Mouse (Mus musculus) ES-E14 (cell line): ENCODE measurements around the gene Ikzf3. TPM values are rescaled to one million over a fixed set of nuclear protein-coding genes. Genes with fewer than 3 reads are reported as not detected.

Source experiments
- DNase-seq: peaks from one replicate; pipeline ENCODE4 v3.0.0-alpha.2; 2013; ENCODE audit warnings: low read depth, low spot score
- H3K27ac ChIP-seq: 2 replicates; pipeline ENCODE4 v1.5.1; 2012; ENCODE audit warnings: low read depth, mild to moderate bottlenecking, low read length, moderate library complexity, mixed read lengths; ENCODE audit not compliant: poor library complexity, insufficient read depth, severe bottlenecking
- H3K36me3 ChIP-seq: 2 replicates; pipeline ENCODE4 v1.6.1; 2012; ENCODE audit warnings: mild to moderate bottlenecking, low read length, moderate library complexity, mixed read lengths; ENCODE audit not compliant: control insufficient read depth, poor library complexity, insufficient read depth, severe bottlenecking
- H3K4me1 ChIP-seq, 2 experiments: fragments of 150-350 bp in 1 of 2; sonication (generic) in 1 of 2; 2 replicates each; pipeline ENCODE4 v1.6.1; 2012; ENCODE audit warnings: low read length in 2 of 2, mild to moderate bottlenecking in 1 of 2, mixed read lengths in 1 of 2; ENCODE audit not compliant: control insufficient read depth in 2 of 2, insufficient read depth in 2 of 2, poor library complexity in 1 of 2
- H3K4me3 ChIP-seq, 2 experiments: fragments of 150-350 bp in 1 of 2; sonication (generic) in 1 of 2; 2 replicates each; pipeline ENCODE4 v1.5.1; 2012; ENCODE audit warnings: low read length in 2 of 2, low read depth in 1 of 2, mild to moderate bottlenecking in 1 of 2, mixed read lengths in 1 of 2; ENCODE audit not compliant: insufficient read depth in 1 of 2, poor library complexity in 1 of 2, severe bottlenecking in 1 of 2
- H3K9ac ChIP-seq: 2 replicates; pipeline ENCODE4 v1.6.1; 2012; ENCODE audit warnings: low read depth, mild to moderate bottlenecking, low read length, mixed read lengths; ENCODE audit not compliant: poor library complexity, insufficient read depth, severe bottlenecking
- H3K9me3 ChIP-seq: fragments of 150-350 bp; sonication (generic); 2 replicates; pipeline ENCODE4 v1.6.1; 2012; ENCODE audit warnings: low read depth, mild to moderate bottlenecking, low read length; ENCODE audit not compliant: control insufficient read depth, insufficient read depth
- CHD2 ChIP-seq: IDR thresholded peaks from 2 replicates; pipeline ENCODE4 v1.6.1; 2014; ENCODE audit warnings: mild to moderate bottlenecking, low read depth, low read length, inconsistent platforms
- HCFC1 ChIP-seq: IDR thresholded peaks from 2 replicates; pipeline ENCODE4 v1.6.1; 2012; ENCODE audit warnings: low read length, inconsistent platforms, borderline replicate concordance; ENCODE audit not compliant: insufficient read depth
- MAFK ChIP-seq: IDR thresholded peaks from 2 replicates; pipeline ENCODE4 v1.6.1; 2014; ENCODE audit warnings: mild to moderate bottlenecking, low read depth, low read length, inconsistent platforms; ENCODE audit not compliant: insufficient read depth
- ZC3H11A ChIP-seq: IDR thresholded peaks from 2 replicates; pipeline ENCODE4 v1.6.1; 2012; ENCODE audit warnings: low read depth, mild to moderate bottlenecking, inconsistent platforms, low read length, borderline replicate concordance
- ZNF384 ChIP-seq: IDR thresholded peaks from 2 replicates; pipeline ENCODE4 v1.6.1; 2012; ENCODE audit warnings: low read depth, low read length, inconsistent platforms
- in situ Hi-C, 2 experiments: fragments of 600-800 bp; cut with MboI; formaldehyde crosslinking; loops; one replicate each; pipeline ENCODE4 v1.15.1; 2025; ENCODE audit warnings: low sequenced_read_pairs in 2 of 2, inconsistent platforms in 1 of 2; ENCODE audit not compliant: unreplicated experiment in 2 of 2
- total RNA-seq: library from RNA; depleted of rRNA; stranded (reverse); fragments of 300-350 nt; gene quantifications from 2 replicates; pipeline ENCODE4 v1.2.3, GENCODE M21; 2012

Gene Ikzf3
- total RNA-seq, 1 experiment: 0.58 TPM

GRCm38 (mm10) chr11:98476434-98476807, 69.4 kb downstream of the Ikzf3 start:
- no peaks in the 10 kb centered on the region for H3K36me3 ChIP-seq
- DNase-seq: no peak
- in situ Hi-C loops: no loop called here

GRCm38 (mm10) chr11:98475630-98476433, 70.0 kb downstream of the Ikzf3 start:
- Histone ChIP-seq H3K9me3 (no peaks in the 10 kb centered on the region), H3K27ac (no peak overlapping the region), H3K4me3 (no peak overlapping the region), H3K36me3 (no peaks in the 10 kb centered on the region), H3K9ac (no peak overlapping the region), H3K4me1 (peaks cover 0 to 5% of the 10 kb centered on the region in 2 experiments; a peak in 1 of 4 replicates)
- in situ Hi-C loops: no loop called here
- no peak for DNase-seq
- TF ChIP-seq ZC3H11A: no peak
- no peak for TF ChIP-seq CHD2
- no peak for TF ChIP-seq ZNF384
- no peak for TF ChIP-seq HCFC1
- no peak for TF ChIP-seq MAFK

More at GRCm38 (mm10) chr11:98476434-98476807, 69.4 kb downstream of the Ikzf3 start:
- no peaks in the 10 kb centered on the region for H3K9me3 ChIP-seq
- peaks cover 0 to 5% of the 10 kb centered on the region in 2 experiments; a peak in 1 of 4 replicates for H3K4me1 ChIP-seq
- H3K4me3 ChIP-seq: no peak overlapping the region
- no peak overlapping the region for H3K27ac ChIP-seq
- no peak for TF ChIP-seq CHD2
- no peak for TF ChIP-seq ZNF384
- no peak for TF ChIP-seq HCFC1
- no peak for TF ChIP-seq ZC3H11A
- no peak overlapping the region for H3K9ac ChIP-seq

GRCm38 (mm10) chr11:98474967-98475366, 70.9 kb downstream of the Ikzf3 start:
- no peaks in the 10 kb centered on the region for H3K9me3 ChIP-seq
- H3K36me3 ChIP-seq: no peaks in the 10 kb centered on the region
- in situ Hi-C loops: no loop called here
- peaks cover 4 to 8% of the 10 kb centered on the region in 2 experiments; a peak in 1 of 4 replicates for H3K4me1 ChIP-seq
- DNase-seq: no peak
- no peak overlapping the region for H3K4me3 ChIP-seq
- TF ChIP-seq ZC3H11A: no peak; the same call in 1 of the 2 replicates
- TF ChIP-seq HCFC1: no peak
- TF ChIP-seq MAFK: no peak
- TF ChIP-seq ZNF384: no peak
- no peak for TF ChIP-seq CHD2
- no peak overlapping the region for H3K27ac ChIP-seq
- no peak overlapping the region for H3K9ac ChIP-seq

- Histone ChIP-seq H3K9ac (no peak overlapping the region), H3K4me3 (no peak overlapping the region), H3K36me3 (no peaks in the 10 kb centered on the region), H3K4me1 (peaks cover 4 to 13% of the 10 kb centered on the region in 2 experiments; a peak in 1 of 4 replicates), H3K9me3 (no peaks in the 10 kb centered on the region), H3K27ac (no peak overlapping the region)
- no peak for DNase-seq
- TF ChIP-seq ZC3H11A: no peak
- TF ChIP-seq ZNF384: no peak
- TF ChIP-seq CHD2: no peak
- no peak for TF ChIP-seq MAFK
- no peak for TF ChIP-seq HCFC1
- in situ Hi-C loops: no loop called here
Observed at GRCm38 (mm10) chr11:98473916-98474479, 71.8 kb downstream of the Ikzf3 start.

- TF ChIP-seq HCFC1 (no peak), MAFK (no peak), ZC3H11A (no peak), ZNF384 (no peak), CHD2 (no peak)
- H3K27ac ChIP-seq: no peak overlapping the region
Observed at GRCm38 (mm10) chr11:98472696-98473095, 73.1 kb downstream of the Ikzf3 start.

More at GRCm38 (mm10) chr11:98472696-98473095, 73.1 kb downstream of the Ikzf3 start:
- in situ Hi-C loops: no loop called here
- Histone ChIP-seq H3K4me3 (no peak overlapping the region), H3K4me1 (peaks cover 4 to 13% of the 10 kb centered on the region in 2 experiments; a peak in 1 of 4 replicates), H3K9me3 (no peaks in the 10 kb centered on the region), H3K36me3 (no peaks in the 10 kb centered on the region), H3K9ac (no peak overlapping the region)
- no peak for DNase-seq
